Mouse (Mus musculus) bone marrow, adult 2 months (tissue): ENCODE results near the gene Fosl2. TPM values are rescaled to one million over a fixed set of nuclear protein-coding genes. Genes with fewer than 3 reads are reported as not detected.

Experiments used
- H3K27ac ChIP-seq: fragments of 200-500 bp; 2 replicates; pipeline ENCODE4 v1.5.1; 2012; ENCODE audit warnings: low read depth, mild to moderate bottlenecking, control low read depth, inconsistent platforms, low read length; ENCODE audit not compliant: control insufficient read depth, poor library complexity, insufficient read depth
- H3K4me1 ChIP-seq: fragments of 200-500 bp; 2 replicates; pipeline ENCODE4 v1.6.1; 2011; ENCODE audit warnings: low read length; ENCODE audit not compliant: control insufficient read depth, insufficient read depth
- H3K4me3 ChIP-seq: fragments of 200-500 bp; replicated peaks from 2 replicates; pipeline ENCODE3; 2011; ENCODE audit warnings: mild to moderate bottlenecking, low read depth, low read length, control low read depth; ENCODE audit not compliant: control insufficient read depth
- CTCF ChIP-seq: fragments of 200-500 bp; IDR thresholded peaks from 2 replicates; pipeline ENCODE4 v1.5.1; 2011; ENCODE audit warnings: low read length, control low read depth; ENCODE audit not compliant: control insufficient read depth, insufficient read depth
- POLR2A ChIP-seq: fragments of 200-500 bp; IDR thresholded peaks from 2 replicates; pipeline ENCODE4 v1.6.1; 2011; ENCODE audit warnings: low read depth, mild to moderate bottlenecking, control low read depth, low read length, borderline replicate concordance; ENCODE audit not compliant: control insufficient read depth
- WGBS: fragments of 180-500 bp; shearing (Covaris S2); methylation state at CpG from one replicate; pipeline ENCODE4 v1.1.7; 2018; 5-methylcytosine and 5-hydroxymethylcytosine counted together
- polyA plus RNA-seq: library from polyadenylated mRNA; stranded (reverse); fragments of >200 nt; gene quantifications from 2 replicates; pipeline ENCODE4 v1.2.4, GENCODE M21; 2011; ENCODE audit warnings: low replicate concordance; ENCODE audit not compliant: missing spikeins, insufficient read depth, insufficient read length

Fosl2 gene
- polyA plus RNA-seq, 1 experiment = 19.6 TPM

GRCm38 (mm10) chr5:32103545-32103944 lies 32.1 kb upstream of the Fosl2 start:
- TF ChIP-seq POLR2A = no peak
- TF ChIP-seq CTCF = no peak
- H3K27ac ChIP-seq = peak overlapping the region; percentile 23; the same call in 1 of the 2 replicates
- WGBS = 80% methylated on average over 1 of the region's 1 CpGs
- H3K4me3 ChIP-seq = no peak overlapping the region
- H3K4me1 ChIP-seq = peaks cover 4% of the 10 kb centered on the region; the same call in 1 of the 2 replicates

- Histone ChIP-seq H3K4me1 (peaks cover 4% of the 10 kb centered on the region; the same call in 1 of the 2 replicates), H3K4me3 (no peak overlapping the region), H3K27ac (peak overlapping the region; percentile 58)
- TF ChIP-seq POLR2A (no peak), CTCF (no peak)
- 18% methylated on average over 12 of the region's 12 CpGs for WGBS
These were observed 31.2 kb upstream of the Fosl2 start for GRCm38 (mm10) chr5:32104119-32104990.

DNA sequence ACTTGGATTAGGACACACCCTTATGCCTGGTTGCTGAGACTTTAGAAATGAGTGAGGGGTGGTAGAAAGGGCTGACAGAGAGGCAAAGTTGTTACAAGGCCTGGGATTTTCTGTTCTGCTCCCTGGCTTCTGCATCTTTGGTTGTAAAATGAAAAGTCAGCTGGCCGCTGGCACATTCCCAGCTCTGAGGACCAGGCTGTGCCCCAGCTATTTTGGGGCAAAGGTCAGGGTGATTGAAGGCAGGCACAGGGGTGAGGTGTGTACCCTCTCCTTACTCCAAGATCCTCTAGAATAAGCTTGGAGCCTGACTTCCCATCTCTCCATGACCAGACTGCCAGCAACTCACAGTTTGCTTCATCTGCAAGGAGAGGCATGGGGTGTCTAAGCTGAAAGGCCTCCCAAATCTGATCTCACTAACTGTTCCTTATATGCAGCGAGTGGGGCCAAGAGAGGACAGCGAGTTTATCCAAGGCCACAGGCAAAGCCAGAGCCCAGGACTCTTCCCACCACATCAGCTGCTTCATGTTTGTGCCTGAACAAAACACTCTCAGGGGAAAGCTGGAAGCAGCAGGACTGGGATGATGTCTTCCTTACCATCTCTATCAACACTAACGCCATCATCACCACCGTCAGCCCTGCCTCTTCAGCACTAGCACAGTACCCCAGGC lies 29.0 kb upstream of the Fosl2 start:
- TF ChIP-seq CTCF = no peak
- no peak for TF ChIP-seq POLR2A
- H3K4me1 ChIP-seq = peaks cover 10% of the 10 kb centered on the region
- H3K27ac ChIP-seq = no peak overlapping the region
- H3K4me3 ChIP-seq = no peak overlapping the region
- 75% methylated on average over 5 of the region's 5 CpGs for WGBS

- Histone ChIP-seq H3K4me3 (no peak overlapping the region), H3K27ac (peak overlapping the region; percentile 64; the same call in 1 of the 2 replicates), H3K4me1 (peaks cover 15% of the 10 kb centered on the region)
- TF ChIP-seq CTCF (no peak), POLR2A (no peak)
- WGBS = 12% methylated on average over 4 of the region's 4 CpGs
These were observed 24.9 kb upstream of the Fosl2 start for GRCm38 (mm10) chr5:32110651-32111050.

DNA sequence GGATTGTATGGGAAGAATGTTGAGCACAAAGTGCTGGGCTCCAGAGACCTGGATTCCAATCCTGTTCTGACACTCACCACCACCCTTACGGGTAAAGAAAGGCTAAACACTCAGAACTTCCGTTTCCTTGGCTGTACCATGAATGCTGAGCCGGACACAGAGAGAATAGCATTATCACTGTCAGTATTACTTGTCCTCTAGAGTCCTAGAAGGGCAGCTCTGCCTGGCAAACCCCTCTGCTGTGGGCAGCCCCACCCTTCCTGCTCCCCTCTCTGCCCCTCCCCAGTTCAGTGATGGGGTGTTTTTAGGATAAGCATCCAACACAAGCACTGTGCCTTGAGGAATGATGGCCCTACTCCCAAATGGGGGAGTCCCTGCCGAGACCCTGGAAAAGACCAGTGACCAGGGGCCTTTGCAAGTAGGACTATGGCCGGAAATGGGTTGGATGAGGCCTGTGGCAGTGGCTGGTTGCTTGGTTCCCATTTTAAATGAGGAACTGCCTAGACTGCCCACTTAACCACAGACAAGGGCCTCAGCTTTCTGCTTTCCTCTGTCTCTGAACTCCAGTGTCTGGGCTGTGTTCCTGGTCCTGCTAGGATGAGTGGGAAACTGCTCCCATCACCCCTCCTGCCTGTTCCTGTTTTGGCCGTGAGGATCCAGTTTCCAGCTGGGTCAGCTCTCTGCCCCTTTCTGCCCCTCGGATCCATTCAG lies 23.2 kb upstream of the Fosl2 start:
- WGBS = 6% methylated on average over 7 of the region's 7 CpGs
- Histone ChIP-seq H3K4me1 (peaks cover 15% of the 10 kb centered on the region), H3K27ac (peak overlapping the region; percentile 85), H3K4me3 (no peak overlapping the region)
- TF ChIP-seq CTCF (no peak), POLR2A (no peak)

- 74% methylated on average over 11 of the region's 11 CpGs for WGBS
- peaks cover 2% of the 10 kb centered on the region for H3K4me1 ChIP-seq
These were observed 14.7 kb upstream of the Fosl2 start for GRCm38 (mm10) chr5:32120901-32121376.

DNA sequence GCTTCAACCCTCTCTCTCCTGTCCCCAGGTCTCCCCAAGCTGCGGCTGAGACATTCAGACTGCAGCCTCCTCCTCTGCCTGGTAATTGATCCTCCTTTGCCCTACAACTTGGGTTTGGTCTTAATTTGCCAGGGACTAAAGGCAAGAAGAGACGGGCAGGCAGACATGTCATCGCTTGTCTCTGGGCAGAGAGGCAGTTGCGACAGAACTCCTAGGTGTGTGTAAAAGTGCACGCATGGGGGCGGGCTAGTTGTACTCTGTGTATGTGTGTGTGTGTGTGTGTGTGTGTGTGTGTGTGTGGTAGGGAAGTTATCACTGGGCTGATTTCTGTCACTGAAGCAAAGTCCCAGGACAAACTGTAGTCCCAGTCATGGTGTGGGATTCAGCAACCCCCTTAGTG lies 13.7 kb upstream of the Fosl2 start:
- Histone ChIP-seq H3K4me3 (no peak overlapping the region), H3K27ac (peak overlapping the region; percentile 93), H3K4me1 (peaks cover 2% of the 10 kb centered on the region)
- WGBS = 50% methylated on average over 6 of the region's 6 CpGs
- TF ChIP-seq POLR2A (no peak), CTCF (no peak)

More at GRCm38 (mm10) chr5:32120901-32121376, 14.7 kb upstream of the Fosl2 start:
- TF ChIP-seq CTCF = no peak
- no peak for TF ChIP-seq POLR2A
- Histone ChIP-seq H3K4me3 (no peak overlapping the region), H3K27ac (peak overlapping the region; percentile 93)
